Mouse (Mus musculus): ENCODE data around the gene Ckap2.

DNA sequence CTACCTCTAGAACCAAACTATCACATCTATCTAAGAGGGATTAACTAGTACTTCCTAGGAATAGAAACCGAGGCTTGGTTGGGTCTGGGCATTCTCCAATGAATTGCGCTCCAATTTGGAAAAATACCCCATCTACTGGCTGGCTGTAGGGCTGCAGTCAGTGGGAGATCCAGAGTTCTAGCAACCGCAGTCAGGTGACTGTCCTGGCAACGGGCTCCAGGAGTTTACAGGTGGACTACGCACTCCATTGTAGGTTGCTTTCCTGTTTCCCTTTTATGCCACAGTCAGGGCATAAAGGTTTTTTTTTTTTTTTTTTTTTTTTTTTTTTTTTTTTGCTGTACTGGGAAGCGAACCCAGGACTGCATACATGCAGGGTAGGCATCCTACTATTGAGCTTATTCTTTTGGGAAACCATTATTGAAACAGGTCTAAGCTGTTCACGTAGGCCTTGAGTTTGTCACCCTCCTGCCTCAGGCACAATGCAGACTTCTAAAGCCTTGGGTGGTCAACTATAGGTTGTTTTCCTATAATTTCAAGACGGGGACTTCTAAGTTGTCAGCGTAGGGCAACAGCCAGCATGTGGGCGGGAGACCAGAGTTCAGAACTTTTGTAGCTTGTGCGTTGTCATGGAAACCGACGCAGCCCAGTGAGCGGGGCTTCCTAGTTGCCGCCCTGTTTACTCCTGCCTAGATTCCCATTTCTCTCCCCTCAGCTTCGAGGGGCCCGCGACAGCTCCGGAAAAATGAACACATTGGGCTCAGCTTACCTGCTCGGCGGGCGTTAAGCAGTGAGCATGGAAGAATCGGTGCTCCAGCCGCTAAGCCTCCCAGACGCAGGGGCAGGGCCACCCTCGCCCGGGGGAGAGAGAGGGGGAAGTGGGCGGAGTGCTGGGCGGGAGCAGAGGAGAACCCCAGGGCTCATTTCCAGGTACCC lies 61.1 kb downstream of the Ckap2 start, which contains the start of gene Nek5:
- TF ChIP-seq E2F4 (IDR thresholded peaks at IDR 0.05; ENCODE audit: borderline replicate concordance, low read depth, low read length): no peak
- no peak for TF ChIP-seq POLR2A (IDR thresholded peaks at IDR 0.05; ENCODE audit: control insufficient read depth in 1 of 2, insufficient read depth in 1 of 2, low read depth in 1 of 2, low read length in 2 of 2, poor library complexity in 1 of 2)
- TF ChIP-seq BHLHE40 (IDR thresholded peaks at IDR 0.05; ENCODE audit: borderline replicate concordance, low read depth, low read length): no peak
- TF ChIP-seq CTCF (IDR thresholded peaks at IDR 0.05 in 2 of 3, conservative IDR thresholded peaks at IDR 0.05 in 1 of 3; ENCODE audit: control insufficient read depth in 1 of 3, insufficient read depth in 1 of 3, low read depth in 2 of 3, low read length in 3 of 3, poor library complexity in 1 of 3, severe bottlenecking in 1 of 3): peak; percentile 23 to 37 (median 27); a peak in 5 of 6 replicates
- TF ChIP-seq SIN3A (IDR thresholded peaks at IDR 0.05; ENCODE audit: low read length): no peak
- TF ChIP-seq GATA1 (IDR thresholded peaks at IDR 0.05; ENCODE audit: low read depth, low read length): no peak
- TF ChIP-seq USF1 (IDR thresholded peaks at IDR 0.05; ENCODE audit: low read depth, low read length): no peak
- no peak for TF ChIP-seq EP300 (IDR thresholded peaks at IDR 0.05; ENCODE audit: low read depth in 1 of 2, low read length in 2 of 2)
- no peak for TF ChIP-seq TAL1 (IDR thresholded peaks at IDR 0.05; ENCODE audit: low read length)
- TF ChIP-seq ETS1 (IDR thresholded peaks at IDR 0.05; ENCODE audit: low read depth, low read length): no peak
- no peak for TF ChIP-seq TCF12 (IDR thresholded peaks at IDR 0.05; ENCODE audit: low read depth, low read length)
- TF ChIP-seq CHD1 (IDR thresholded peaks at IDR 0.05; ENCODE audit: low read depth, low read length): no peak
- no peak for TF ChIP-seq RCOR1 (IDR thresholded peaks at IDR 0.05; ENCODE audit: low read depth, low read length)

Data from MEL (cell line).